Mouse (Mus musculus) forebrain, embryonic 16.5 days (tissue): ENCODE measurements around the gene Olfr310. TPM values are rescaled to one million over a fixed set of nuclear protein-coding genes. Genes with fewer than 3 reads are reported as not detected.

Experiments
- ATAC-seq: fragments of 200-750 bp; cut with Nextera tagmentation; 2 replicates; pipeline ENCODE4 v1.8.0; 2017; ENCODE audit warnings: mild to moderate bottlenecking, moderate library complexity
- H3K27ac ChIP-seq: fragments of 300-500 bp; sonication (generic); 2 replicates; pipeline ENCODE4 v1.5.1; 2014; ENCODE audit warnings: low read length, control low read depth
- H3K27me3 ChIP-seq: fragments of 300-500 bp; sonication (generic); replicated peaks from 2 replicates; pipeline ENCODE4 v1.6.1; 2014; ENCODE audit warnings: low read length; ENCODE audit not compliant: control insufficient read depth, insufficient read depth
- H3K36me3 ChIP-seq: fragments of 300-500 bp; sonication (generic); 2 replicates; pipeline ENCODE4 v1.6.1; 2014; ENCODE audit not compliant: control insufficient read depth, insufficient read depth
- H3K4me1 ChIP-seq: fragments of 300-500 bp; sonication (generic); replicated peaks from 2 replicates; pipeline ENCODE4 v1.6.1; 2014; ENCODE audit warnings: low read length; ENCODE audit not compliant: control insufficient read depth, insufficient read depth
- H3K4me2 ChIP-seq: fragments of 300-500 bp; sonication (generic); 2 replicates; pipeline ENCODE4 v1.6.1; 2014; ENCODE audit warnings: mild to moderate bottlenecking, low read length, control low read depth
- H3K4me3 ChIP-seq: fragments of 300-500 bp; sonication (generic); replicated peaks from 2 replicates; pipeline ENCODE4 v1.5.1; 2014; ENCODE audit warnings: mild to moderate bottlenecking, low read length, control low read depth
- H3K9ac ChIP-seq: fragments of 300-500 bp; sonication (generic); replicated peaks from 2 replicates; pipeline ENCODE4 v1.6.1; 2014; ENCODE audit warnings: low read depth, low read length, control low read depth
- H3K9me3 ChIP-seq: fragments of 300-500 bp; sonication (generic); 2 replicates; pipeline ENCODE4 v1.6.1; 2016; ENCODE audit warnings: low read length; ENCODE audit not compliant: control insufficient read depth
- WGBS: fragments of 180-500 bp; shearing (Covaris S2); extraction: QIAGEN DNeasy Blood & Tissue Kit; methylation state at CpG from one replicate; pipeline ENCODE4 v1.1.7; 2014; 5-methylcytosine and 5-hydroxymethylcytosine counted together
- microRNA-seq: library from miRNA; unstranded; fragments of <30 nt; microRNA quantifications from one replicate; pipeline ENCODE4, GENCODE M21; 2017
- polyA plus RNA-seq: library from polyadenylated mRNA; unstranded; fragments of >200 nt; fragmentation: Nextera tagmentation; extraction: Ambion mirVana; gene quantifications from 2 replicates; pipeline ENCODE4 v1.2.1, GENCODE M21; 2015

Gene Olfr310
- not detected in 2 replicates for polyA plus RNA-seq

- Histone ChIP-seq H3K4me1 (no peaks in the 10 kb centered on the region), H3K27ac (no peak within 1 kb of the TSS), H3K36me3 (no peaks in the 10 kb centered on the region), H3K4me2 (no peak within 1 kb of the TSS), H3K27me3 (no peaks in the 10 kb centered on the region), H3K4me3 (no peak within 1 kb of the TSS), H3K9ac (no peak within 1 kb of the TSS), H3K9me3 (no peaks in the 10 kb centered on the region)
- WGBS = 69% methylated on average over 1 of the region's 1 CpGs
- ATAC-seq = no peak
Measured at GRCm38 (mm10) chr7:86277072-86277471, at the start of gene Olfr310. TSS of gene Olfr310 (minus strand) at chr7:86277172.

- no peaks in the 10 kb centered on the region for H3K36me3 ChIP-seq
- H3K4me2 ChIP-seq = no peak within 1 kb of the TSS
- no peak for ATAC-seq
Measured at GRCm38 (mm10) chr7:86325530-86325929, 48.6 kb upstream of the Olfr310 start, which contains the start of gene Olfr308. TSS of gene Olfr308 (minus strand) at chr7:86325630.

GRCm38 (mm10) chr7:86321323-86321722 lies 44.4 kb upstream of the Olfr310 start:
- Histone ChIP-seq H3K36me3 (no peaks in the 10 kb centered on the region), H3K9ac (no peak overlapping the region), H3K9me3 (no peaks in the 10 kb centered on the region), H3K27ac (no peak overlapping the region), H3K4me3 (no peak overlapping the region), H3K4me2 (no peak overlapping the region), H3K27me3 (no peaks in the 10 kb centered on the region), H3K4me1 (no peaks in the 10 kb centered on the region)
- WGBS = 93% methylated on average over 2 of the region's 2 CpGs
- no peak for ATAC-seq

More at GRCm38 (mm10) chr7:86325530-86325929, 48.6 kb upstream of the Olfr310 start, which contains the start of gene Olfr308:
- H3K9ac ChIP-seq = no peak within 1 kb of the TSS
- H3K4me3 ChIP-seq = no peak within 1 kb of the TSS
- H3K9me3 ChIP-seq = no peaks in the 10 kb centered on the region
- no peaks in the 10 kb centered on the region for H3K27me3 ChIP-seq
- H3K27ac ChIP-seq = no peak within 1 kb of the TSS
- no peaks in the 10 kb centered on the region for H3K4me1 ChIP-seq

GRCm38 (mm10) chr7:86313608-86314007 lies 36.6 kb upstream of the Olfr310 start, which contains the start of gene Olfr309:
TSS of gene Olfr309 (minus strand) at chr7:86313708.
- no peak for ATAC-seq
- WGBS = 65% methylated on average over 2 of the region's 2 CpGs
- H3K9ac ChIP-seq = no peak within 1 kb of the TSS
- H3K9me3 ChIP-seq = no peaks in the 10 kb centered on the region
- no peaks in the 10 kb centered on the region for H3K4me1 ChIP-seq
- H3K36me3 ChIP-seq = no peaks in the 10 kb centered on the region
- H3K27me3 ChIP-seq = no peaks in the 10 kb centered on the region
- no peak within 1 kb of the TSS for H3K4me3 ChIP-seq
- H3K4me2 ChIP-seq = no peak within 1 kb of the TSS
- no peak within 1 kb of the TSS for H3K27ac ChIP-seq

- no peak for ATAC-seq
- no peak within 1 kb of the TSS for H3K27ac ChIP-seq
- H3K4me1 ChIP-seq = no peaks in the 10 kb centered on the region
- no peak within 1 kb of the TSS for H3K9ac ChIP-seq
- H3K9me3 ChIP-seq = no peaks in the 10 kb centered on the region
- no peaks in the 10 kb centered on the region for H3K27me3 ChIP-seq
- H3K4me3 ChIP-seq = no peak within 1 kb of the TSS
- WGBS = 69% methylated on average over 1 of the region's 1 CpGs
- H3K36me3 ChIP-seq = no peaks in the 10 kb centered on the region
- no peak within 1 kb of the TSS for H3K4me2 ChIP-seq
Measured at GRCm38 (mm10) chr7:86246208-86246607, 30.8 kb downstream of the Olfr310 start, which contains the start of gene Vmn2r76. TSS of gene Vmn2r76 (minus strand) at chr7:86246308.

Small RNA genes lying within 50 kb of the gene (microRNA-seq; reads per million reads assigned to microRNA genes)
- gene Gm23192 = not detected

Other genes with a start within 250 kb of the Olfr310 start
- gene Vmn2r75, start 105.4 kb downstream of the Olfr310 start, polyA plus RNA-seq = not detected in 2 replicates
- not detected in 2 replicates for gene Vmn2r76, start 30.9 kb downstream of the Olfr310 start, polyA plus RNA-seq
- gene Olfr309, start 36.5 kb upstream of the Olfr310 start, polyA plus RNA-seq = not detected in 2 replicates
- gene Olfr308, start 48.5 kb upstream of the Olfr310 start, polyA plus RNA-seq = not detected in 2 replicates
- not detected in 2 replicates for gene Olfr307, start 60.4 kb upstream of the Olfr310 start, polyA plus RNA-seq
- not detected in 2 replicates for gene Olfr305, start 89.8 kb upstream of the Olfr310 start, polyA plus RNA-seq
- gene Olfr304, start 109.5 kb upstream of the Olfr310 start, polyA plus RNA-seq = not detected in 2 replicates
- gene Olfr303, start 120.6 kb upstream of the Olfr310 start, polyA plus RNA-seq = not detected in 2 replicates
- not detected in 2 replicates for gene Olfr301, start 126.7 kb upstream of the Olfr310 start, polyA plus RNA-seq
- gene Olfr299, start 182.7 kb upstream of the Olfr310 start, polyA plus RNA-seq = not detected in 2 replicates
- gene Olfr298, start 215.3 kb upstream of the Olfr310 start, polyA plus RNA-seq = not detected in 2 replicates
- not detected in 2 replicates for gene Olfr297, start 242.8 kb upstream of the Olfr310 start, polyA plus RNA-seq